Mouse (Mus musculus) cerebellum, adult 11-12 months (tissue): ENCODE measurements around the gene Scg5.

Experiments used
- DNase-seq: peaks from one replicate; pipeline ENCODE4 v3.0.0; 2022

The Scg5 gene

GRCm38 (mm10) chr2:113749309-113749708, 79.6 kb downstream of the Scg5 start:
- no peak for DNase-seq

GRCm38 (mm10) chr2:113728581-113728980, 100.3 kb downstream of the Scg5 start:
- no peak for DNase-seq
